Mouse (Mus musculus): ENCODE measurements around the gene Ptprn. TPM values are rescaled to one million over a fixed set of nuclear protein-coding genes. Genes with fewer than 3 reads are reported as not detected.

Ptprn gene
- under 1 TPM; 0.08 to 0.13 TPM for total RNA-seq (2021)
- long read RNA-seq, experiment 1, partial matches to known transcripts = 1 of 1 reads
- long read RNA-seq, experiment 1, other reads (novel, unspliced or antisense) = 0 of 1 reads
- long read RNA-seq, experiment 2 = 0 reads

- DNase-seq = no peak
- intact Hi-C loops (cut with DNase I; ENCODE audit: low total_unique reads) = no loop called here
These were observed at the start of gene Ptprn for GRCm38 (mm10) chr1:75264091-75264880. Ptprn (minus strand) TSS chr1:75264502.

GRCm38 (mm10) chr1:75311694-75312093 is 47.4 kb upstream of the Ptprn start:
- intact Hi-C loops (cut with DNase I; ENCODE audit: low total_unique reads) = no loop called here
- DNase-seq = no peak

GRCm38 (mm10) chr1:75304662-75305061 is 40.4 kb upstream of the Ptprn start:
- DNase-seq = no peak
- intact Hi-C loops (cut with DNase I; ENCODE audit: low total_unique reads) = no loop called here

- intact Hi-C loops (cut with DNase I; ENCODE audit: low total_unique reads) = no loop called here
These were observed 30.0 kb upstream of the Ptprn start for GRCm38 (mm10) chr1:75294294-75294693.

GRCm38 (mm10) chr1:75293331-75293701 is 29.0 kb upstream of the Ptprn start:
- intact Hi-C loops (cut with DNase I; ENCODE audit: low total_unique reads) = no loop called here
- no peak for DNase-seq

More at GRCm38 (mm10) chr1:75294294-75294693, 30.0 kb upstream of the Ptprn start:
- no peak for DNase-seq

- intact Hi-C loops (cut with DNase I; ENCODE audit: low total_unique reads) = no loop called here
- DNase-seq = no peak
These were observed 28.4 kb upstream of the Ptprn start for GRCm38 (mm10) chr1:75292476-75293330.

GRCm38 (mm10) chr1:75291321-75291720 is 27.0 kb upstream of the Ptprn start:
- no peak for DNase-seq
- intact Hi-C loops (cut with DNase I; ENCODE audit: low total_unique reads) = no loop called here

- intact Hi-C loops (cut with DNase I; ENCODE audit: low total_unique reads) = no loop called here
- no peak for DNase-seq
These were observed 26.3 kb upstream of the Ptprn start for GRCm38 (mm10) chr1:75290582-75290981.

GRCm38 (mm10) chr1:75289888-75290431 is 25.7 kb upstream of the Ptprn start:
- intact Hi-C loops (cut with DNase I; ENCODE audit: low total_unique reads) = no loop called here
- DNase-seq = no peak

GRCm38 (mm10) chr1:75289376-75289775 is 25.1 kb upstream of the Ptprn start:
- intact Hi-C loops (cut with DNase I; ENCODE audit: low total_unique reads) = no loop called here
- DNase-seq = no peak

GRCm38 (mm10) chr1:75284911-75285310 is 20.6 kb upstream of the Ptprn start:
- intact Hi-C loops (cut with DNase I; ENCODE audit: low total_unique reads) = no loop called here
- no peak for DNase-seq

- intact Hi-C loops (cut with DNase I; ENCODE audit: low total_unique reads) = no loop called here
These were observed 18.7 kb upstream of the Ptprn start for GRCm38 (mm10) chr1:75283017-75283416.

GRCm38 (mm10) chr1:75278228-75278627 is 13.9 kb upstream of the Ptprn start, which contains the start of gene Resp18:
Resp18 (minus strand) TSS chr1:75278415.
- DNase-seq = no peak
- intact Hi-C loops (cut with DNase I; ENCODE audit: low total_unique reads) = no loop called here

More at GRCm38 (mm10) chr1:75283017-75283416, 18.7 kb upstream of the Ptprn start:
- no peak for DNase-seq

GRCm38 (mm10) chr1:75277195-75278188 is 13.2 kb upstream of the Ptprn start:
- intact Hi-C loops (cut with DNase I; ENCODE audit: low total_unique reads) = no loop called here
- peak; percentile 38 for DNase-seq

- peak; percentile 65 for DNase-seq
- intact Hi-C loops (cut with DNase I; ENCODE audit: low total_unique reads) = no loop called here
These were observed 1.0 kb downstream of the Ptprn start for GRCm38 (mm10) chr1:75262969-75263951.

GRCm38 (mm10) chr1:75261278-75261677 is 3.0 kb downstream of the Ptprn start:
- intact Hi-C loops (cut with DNase I; ENCODE audit: low total_unique reads) = no loop called here
- DNase-seq = no peak

GRCm38 (mm10) chr1:75255516-75256046 is 8.7 kb downstream of the Ptprn start:
- intact Hi-C loops (cut with DNase I; ENCODE audit: low total_unique reads) = no loop called here
- DNase-seq = no peak

All from gastrocnemius, postnatal 14 days (tissue).